Mouse (Mus musculus): Measurements from ENCODE around the gene Zfp697. TPM values are rescaled to one million over a fixed set of nuclear protein-coding genes. Genes with fewer than 3 reads are reported as not detected.
"Not testable (repeated sequence)": the region's sequence is repeated elsewhere in the genome, so short reads cannot be mapped to it uniquely, and the experiment has no call there.

The Zfp697 gene
- total RNA-seq, 1 experiment from 2014 or later, result 0.59 TPM

DNA sequence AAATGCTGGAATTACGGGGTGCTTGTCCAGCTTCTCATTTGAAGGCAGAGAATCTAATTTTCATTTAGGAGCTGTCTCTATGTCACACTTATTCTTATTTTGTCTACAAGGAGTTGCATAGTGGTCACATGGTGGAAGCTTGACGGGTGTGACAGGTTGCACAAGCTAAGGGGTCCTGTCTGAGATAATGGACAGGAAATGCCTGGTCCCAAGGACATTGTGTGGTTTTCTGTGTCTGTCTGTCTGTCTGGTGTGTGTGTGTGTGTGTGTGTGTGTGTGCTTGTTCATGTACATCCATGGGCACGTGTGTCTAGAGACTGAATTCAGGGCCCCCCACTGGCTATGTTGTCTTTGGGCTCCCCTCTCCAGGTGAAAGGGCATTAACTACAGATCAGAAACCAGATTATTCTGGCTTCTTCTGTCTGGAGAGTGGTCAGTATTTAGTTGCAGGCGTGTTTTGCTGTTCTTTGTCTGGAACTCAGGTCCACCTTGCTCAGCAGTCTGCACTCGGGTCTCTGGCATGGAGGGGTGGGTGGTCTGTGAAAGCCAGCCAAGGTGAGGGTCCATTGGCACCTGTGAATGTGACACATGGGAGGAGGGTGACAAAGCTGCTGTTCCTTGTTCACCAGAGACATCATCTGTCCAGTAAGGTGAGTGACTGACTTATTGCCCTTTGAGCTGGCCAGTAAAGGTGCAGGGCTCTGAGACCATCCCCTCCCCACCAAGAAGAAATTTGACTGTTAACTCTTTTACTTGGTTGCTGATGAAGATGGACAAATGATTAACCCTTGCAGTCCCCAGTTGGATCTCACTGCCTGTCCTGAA lies 34.4 kb downstream of the Zfp697 start:
- peak; percentile 69 for ATAC-seq (replicated peaks; ENCODE audit: low read depth, poor library complexity, severe bottlenecking)

DNA sequence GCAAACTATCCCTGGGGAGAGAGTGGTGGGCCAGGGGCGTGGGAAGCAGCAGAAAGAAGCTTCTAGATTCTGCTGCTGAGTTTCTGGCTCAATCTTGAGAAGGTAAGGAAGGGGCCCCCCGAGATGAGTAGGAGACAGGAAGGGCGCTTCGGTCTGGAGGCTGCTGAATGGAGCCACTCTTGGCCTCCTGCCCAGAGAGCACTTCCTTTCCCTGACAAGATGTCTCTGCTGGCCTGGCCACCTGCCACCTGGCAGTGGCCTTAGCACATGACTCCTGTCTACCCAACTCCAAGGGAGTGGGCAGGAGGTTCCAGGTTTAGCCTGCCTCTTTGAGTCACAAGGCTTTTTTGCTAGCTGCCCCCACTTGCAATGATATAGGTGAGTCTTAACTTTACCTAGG lies 35.1 kb downstream of the Zfp697 start:
- ATAC-seq (replicated peaks; ENCODE audit: low read depth, poor library complexity, severe bottlenecking), result peak; percentile 88

DNA sequence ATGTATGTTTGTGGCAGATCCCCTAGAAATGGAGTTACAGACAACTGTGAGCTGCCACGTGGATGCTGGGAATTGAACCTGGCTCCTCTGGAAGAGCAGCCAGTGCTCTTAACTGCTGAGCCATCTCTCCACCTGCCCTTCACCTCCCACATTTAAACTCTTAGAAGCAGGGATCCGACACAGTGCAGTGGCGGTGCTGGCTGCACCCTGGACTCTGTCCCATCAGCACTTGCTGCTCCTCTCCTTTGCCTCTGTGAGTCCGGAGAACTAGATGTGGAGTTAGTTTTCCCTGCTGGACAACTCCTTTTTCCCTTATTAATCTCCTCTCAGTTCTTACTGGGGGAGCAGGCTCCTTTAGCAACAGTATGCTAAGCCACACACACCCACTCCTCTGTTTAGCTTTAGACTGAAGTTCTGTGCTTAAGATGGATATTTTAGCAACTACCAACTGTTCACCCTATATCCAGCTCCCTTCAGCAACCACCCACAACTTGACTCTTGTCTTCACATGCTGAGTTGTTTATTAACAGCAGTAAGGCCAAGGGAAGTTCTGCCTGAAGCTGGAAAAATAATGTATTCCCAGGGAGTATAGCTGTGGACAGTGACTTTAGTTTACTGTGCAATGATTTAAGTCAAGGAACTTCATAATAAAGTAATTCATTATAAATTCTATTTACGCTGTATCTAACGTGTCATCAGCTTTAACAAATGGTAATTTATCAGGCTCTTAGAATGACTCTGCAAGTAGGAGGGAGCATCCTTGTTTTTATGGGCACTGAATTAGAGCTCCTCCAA lies 36.9 kb downstream of the Zfp697 start:
- no peak for ATAC-seq (replicated peaks; ENCODE audit: low read depth, poor library complexity, severe bottlenecking)

DNA sequence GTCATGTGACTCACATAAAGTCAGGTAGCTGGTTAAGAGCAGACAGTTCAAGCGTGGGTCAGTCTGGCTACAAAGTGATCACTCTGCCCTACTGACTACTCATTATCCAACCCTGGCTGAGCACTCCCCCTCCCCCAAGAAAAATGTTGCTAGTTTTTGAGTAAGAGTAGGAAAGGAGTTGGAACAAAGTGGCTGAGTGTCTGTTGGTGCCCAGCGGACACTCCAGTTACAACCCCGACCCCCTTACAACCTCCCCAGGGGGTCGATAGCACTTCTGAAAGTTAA lies 37.5 kb downstream of the Zfp697 start:
- ATAC-seq (replicated peaks; ENCODE audit: low read depth, poor library complexity, severe bottlenecking), result no peak

DNA sequence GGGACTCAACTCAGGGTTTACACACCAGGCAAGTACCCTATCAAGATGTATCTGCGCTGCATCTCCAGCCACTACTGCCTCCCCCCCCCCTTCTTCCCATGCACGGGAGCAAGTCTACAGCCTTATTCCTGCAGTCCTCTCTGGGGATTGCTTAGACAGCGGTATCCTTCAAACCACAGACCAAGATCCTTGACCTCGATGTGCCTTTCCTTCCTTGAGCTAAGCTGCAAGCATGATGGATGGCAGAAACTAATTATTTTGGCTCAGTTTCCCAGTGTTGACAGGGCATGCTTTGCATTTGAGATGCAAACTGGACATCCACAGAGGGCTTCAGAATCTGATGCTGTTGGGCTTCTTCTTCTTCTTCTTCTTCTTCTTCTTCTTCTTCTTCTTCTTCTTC lies 40.7 kb downstream of the Zfp697 start:
- ATAC-seq (replicated peaks; ENCODE audit: low read depth, poor library complexity, severe bottlenecking), result no peak

DNA sequence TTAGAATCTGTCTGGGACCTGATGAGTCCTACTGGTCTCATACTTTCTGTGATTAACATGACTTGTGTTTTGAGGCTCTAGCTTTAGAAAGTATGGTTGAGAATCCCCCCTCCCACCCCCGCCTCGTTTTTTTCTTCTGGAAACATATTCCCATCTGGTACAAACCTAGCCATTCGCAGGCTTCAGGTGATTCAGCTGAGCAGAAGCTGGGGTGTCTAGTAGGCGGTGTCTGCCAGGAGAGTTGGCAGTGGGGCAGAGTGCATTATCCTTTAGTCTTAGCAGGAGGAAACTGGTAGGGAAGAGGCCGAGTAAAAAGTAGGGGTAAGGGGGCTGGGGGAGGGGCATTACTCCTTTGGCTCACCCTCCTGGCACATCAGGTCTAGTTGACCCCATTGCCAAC lies 44.5 kb downstream of the Zfp697 start:
- no peak for ATAC-seq (replicated peaks; ENCODE audit: low read depth, poor library complexity, severe bottlenecking)

DNA sequence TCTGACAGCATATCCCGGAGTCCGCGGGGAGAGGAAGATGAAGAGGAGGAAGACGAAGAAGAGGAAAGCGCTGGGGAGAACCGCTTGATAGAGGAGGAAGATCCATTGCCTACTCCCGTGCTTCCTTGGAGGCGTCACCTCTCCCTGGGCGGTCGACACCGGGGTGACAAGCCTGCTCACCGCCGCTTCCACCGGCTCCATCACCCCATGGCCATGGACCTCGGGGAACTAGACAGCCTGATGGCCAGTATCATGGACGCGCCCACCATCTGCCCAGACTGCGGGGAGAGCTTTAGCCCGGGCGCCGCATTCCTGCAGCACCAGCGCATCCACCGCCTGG lies 45.0 kb downstream of the Zfp697 start:
- no peak for ATAC-seq (replicated peaks; ENCODE audit: low read depth, poor library complexity, severe bottlenecking)

DNA sequence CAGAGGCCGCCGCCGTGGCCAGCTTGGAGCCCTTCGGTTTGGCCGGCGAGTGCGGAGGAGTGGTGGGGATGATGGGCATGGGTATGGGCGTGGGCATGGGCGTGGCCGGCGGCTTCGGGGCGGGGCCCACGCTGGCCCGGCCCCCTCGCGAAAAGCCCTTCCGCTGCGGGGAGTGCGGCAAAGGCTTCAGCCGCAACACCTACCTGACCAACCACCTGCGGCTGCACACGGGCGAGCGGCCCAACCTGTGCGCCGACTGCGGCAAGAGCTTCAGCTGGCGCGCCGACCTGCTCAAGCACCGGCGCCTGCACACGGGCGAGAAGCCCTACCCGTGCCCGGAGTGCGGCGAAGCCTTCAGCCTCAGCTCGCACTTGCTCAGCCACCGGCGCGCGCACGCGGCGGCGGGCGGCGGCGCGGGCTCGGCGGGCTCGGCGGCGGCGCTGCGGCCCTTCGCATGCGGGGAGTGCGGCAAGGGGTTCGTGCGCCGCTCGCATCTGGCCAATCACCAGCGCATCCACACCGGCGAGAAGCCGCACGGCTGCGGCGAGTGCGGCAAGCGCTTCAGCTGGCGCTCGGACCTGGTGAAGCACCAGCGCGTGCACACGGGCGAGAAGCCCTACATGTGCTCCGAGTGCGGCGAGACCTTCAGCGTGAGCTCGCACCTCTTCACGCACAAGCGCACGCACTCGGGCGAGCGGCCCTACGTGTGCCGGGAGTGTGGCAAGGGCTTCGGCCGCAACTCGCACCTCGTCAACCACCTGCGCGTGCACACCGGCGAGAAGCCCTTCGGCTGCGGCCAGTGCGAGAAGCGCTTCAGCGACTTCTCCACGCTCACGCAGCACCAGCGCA lies 45.6 kb downstream of the Zfp697 start:
- peak; percentile 83 for ATAC-seq (replicated peaks; ENCODE audit: low read depth, poor library complexity, severe bottlenecking)

DNA sequence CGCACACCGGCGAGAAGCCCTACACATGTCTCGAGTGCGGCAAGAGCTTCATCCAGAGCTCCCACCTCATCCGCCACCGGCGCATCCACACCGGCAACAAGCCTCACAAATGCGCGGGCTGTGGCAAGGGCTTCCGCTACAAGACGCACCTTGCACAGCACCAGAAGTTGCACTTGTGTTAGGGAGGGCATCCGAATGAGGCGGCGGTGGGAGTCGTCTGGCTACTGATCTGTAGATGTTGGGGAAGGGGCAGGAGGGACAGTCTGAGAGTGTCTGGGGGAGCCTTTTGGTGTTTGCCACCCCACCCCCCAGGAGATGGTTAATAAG lies 46.2 kb downstream of the Zfp697 start:
- ATAC-seq (replicated peaks; ENCODE audit: low read depth, poor library complexity, severe bottlenecking), result peak; percentile 10; the same call in 1 of the 2 replicates

DNA sequence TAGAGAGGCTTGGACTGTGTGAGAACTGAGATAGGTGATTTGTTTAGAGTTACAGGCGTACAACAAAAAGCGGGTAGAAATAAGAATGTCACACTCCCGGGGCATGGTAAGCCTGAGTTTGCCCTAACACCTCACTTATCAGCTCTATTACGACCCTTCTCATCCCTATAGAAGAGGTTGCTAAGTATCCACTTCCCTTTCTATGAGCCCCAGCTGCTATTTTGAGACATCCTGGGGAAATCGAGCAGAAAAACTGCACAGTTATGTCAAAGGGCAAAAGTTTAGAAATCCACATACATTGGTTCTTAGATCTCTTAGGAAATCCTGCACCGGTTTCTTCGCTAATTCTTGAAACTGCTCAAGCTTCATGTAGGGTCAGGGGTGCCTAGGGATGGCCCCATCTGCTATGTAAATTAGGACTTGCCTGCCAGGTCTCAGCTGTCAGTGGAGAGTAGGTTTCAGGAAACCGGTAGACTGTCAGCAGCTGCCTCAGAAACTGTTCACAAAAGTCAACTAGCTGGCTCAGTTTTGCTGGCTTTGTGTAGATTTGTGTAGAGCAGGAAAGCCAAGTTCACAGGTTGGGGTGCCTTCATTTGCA lies 46.8 kb downstream of the Zfp697 start:
- peak; percentile 45 for ATAC-seq (replicated peaks; ENCODE audit: low read depth, poor library complexity, severe bottlenecking)

DNA sequence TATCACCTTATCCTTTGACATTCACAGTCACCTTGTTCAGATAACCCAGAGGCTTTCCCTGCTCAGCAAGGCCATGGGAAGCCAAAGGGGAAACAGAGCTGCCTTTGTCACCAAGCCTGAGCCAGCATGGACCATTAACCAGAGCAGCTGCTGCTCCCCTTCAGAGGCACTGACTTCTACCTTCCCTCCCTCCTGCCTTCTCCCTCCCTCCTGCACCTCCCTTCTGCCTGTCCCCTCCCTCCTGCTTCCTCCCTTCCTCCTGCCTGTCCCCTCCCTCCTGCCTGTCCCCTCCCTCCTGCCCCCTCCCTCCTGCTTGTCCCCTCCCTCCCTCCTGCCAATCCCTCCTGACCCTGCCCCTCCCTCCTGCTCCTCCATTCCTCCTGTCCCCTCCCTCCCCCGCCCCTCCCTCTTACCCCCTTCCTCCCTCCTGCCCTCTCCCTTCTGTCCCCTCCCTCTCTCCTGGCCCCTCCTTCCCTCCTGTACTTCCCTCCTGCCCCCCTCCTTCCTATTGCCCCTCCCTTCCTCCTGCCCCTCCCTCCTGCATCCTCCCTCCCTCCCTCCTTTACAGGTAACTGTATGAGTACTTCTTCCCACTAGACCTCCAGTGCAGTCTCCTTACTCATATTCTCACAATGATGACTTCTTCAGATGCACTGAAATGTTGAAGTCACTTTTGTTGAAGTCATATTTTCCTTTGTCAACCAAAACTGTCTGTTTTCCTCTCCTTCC lies 52.0 kb downstream of the Zfp697 start:
- ATAC-seq (replicated peaks; ENCODE audit: low read depth, poor library complexity, severe bottlenecking), result peak; percentile 72; the same call in 1 of the 2 replicates

DNA sequence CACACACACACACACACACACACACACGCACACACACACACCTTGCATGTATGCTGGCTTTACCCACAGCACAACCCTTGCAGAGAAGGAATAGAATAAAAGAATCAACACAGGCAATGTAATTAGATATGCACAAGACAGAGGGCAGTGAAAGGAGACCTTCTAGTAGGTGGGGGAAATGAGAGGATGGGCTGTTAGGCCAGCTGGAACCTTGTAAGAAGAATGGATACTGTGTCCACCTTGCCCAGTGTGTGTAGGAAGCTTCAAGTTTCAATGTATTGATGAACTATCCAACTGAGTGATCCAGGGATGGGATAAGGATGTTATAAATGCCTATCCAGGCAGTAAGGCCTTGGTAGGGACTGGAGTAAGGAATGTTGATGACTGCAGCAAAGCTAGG lies 52.8 kb downstream of the Zfp697 start:
- no peak for ATAC-seq (replicated peaks; ENCODE audit: low read depth, poor library complexity, severe bottlenecking)

DNA sequence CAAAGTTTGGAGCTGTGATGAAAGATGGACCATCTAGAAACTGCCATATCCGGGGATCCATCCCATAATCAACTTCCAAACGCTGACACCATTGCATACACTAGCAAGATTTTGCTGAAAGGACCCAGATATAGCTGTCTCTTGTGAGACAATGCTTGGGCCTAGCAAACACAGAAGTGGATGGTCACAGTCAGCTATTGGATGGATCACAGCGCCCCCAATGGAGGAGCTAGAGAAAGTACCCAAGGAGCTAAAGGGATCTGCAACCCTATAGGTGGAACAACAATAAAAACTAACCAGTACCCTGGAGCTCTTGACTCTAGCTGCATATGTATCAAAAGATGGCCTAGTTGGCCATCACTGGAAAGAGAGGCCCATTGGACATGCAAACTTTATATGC lies 60.0 kb downstream of the Zfp697 start:
- not testable (repeated sequence) for ATAC-seq (replicated peaks; ENCODE audit: low read depth, poor library complexity, severe bottlenecking)

DNA sequence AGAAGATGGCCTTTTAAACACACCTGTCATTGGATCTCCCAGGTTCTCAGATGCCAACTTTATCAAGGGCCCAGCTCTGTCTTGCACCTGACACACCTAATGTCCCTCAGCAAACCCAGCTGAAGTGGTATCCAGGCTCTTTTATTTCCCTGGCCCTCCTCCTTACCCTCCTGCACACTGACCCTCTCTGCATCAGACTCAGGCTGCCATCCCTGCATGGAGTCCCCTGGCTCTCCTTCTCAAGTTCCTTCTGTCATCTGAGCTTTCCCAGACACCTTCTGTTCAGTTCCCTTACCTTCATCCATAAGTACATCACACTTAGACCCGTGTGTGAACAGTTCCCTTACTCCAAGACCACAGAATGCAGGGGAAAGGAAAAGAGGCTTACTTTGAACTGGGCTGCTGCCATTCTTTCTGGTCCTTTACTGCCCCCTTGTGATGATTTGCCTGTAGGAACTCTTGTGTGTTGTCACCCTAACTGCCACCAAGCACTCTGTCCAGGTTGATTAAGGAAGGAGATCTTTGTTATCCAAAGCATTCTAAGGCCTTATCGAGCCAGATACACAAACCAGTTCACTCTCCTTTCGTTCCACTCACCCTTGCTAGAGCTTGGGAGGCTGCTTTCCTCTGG lies 61.0 kb downstream of the Zfp697 start:
- peak; percentile 95 for ATAC-seq (replicated peaks; ENCODE audit: low read depth, poor library complexity, severe bottlenecking)

DNA sequence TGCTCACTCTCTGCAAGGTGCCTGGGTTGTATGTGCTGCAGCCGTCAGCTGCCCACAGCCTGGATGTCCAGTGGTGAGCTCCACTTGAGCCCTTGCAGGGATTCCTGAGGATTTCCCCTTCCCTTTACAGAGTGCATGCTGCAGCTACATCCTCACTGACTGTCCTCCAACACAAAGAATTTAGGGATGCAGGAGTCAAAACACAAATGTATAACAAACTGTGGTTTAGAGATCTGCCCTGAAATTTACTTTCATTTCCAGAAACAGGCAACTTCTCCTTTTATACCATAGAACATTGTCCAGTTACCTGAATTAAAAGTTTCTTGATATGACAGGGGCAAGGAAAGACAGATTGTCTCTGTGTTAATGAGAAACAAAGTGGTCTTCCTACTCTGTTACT lies 61.7 kb downstream of the Zfp697 start:
- peak; percentile 54 for ATAC-seq (replicated peaks; ENCODE audit: low read depth, poor library complexity, severe bottlenecking)

DNA sequence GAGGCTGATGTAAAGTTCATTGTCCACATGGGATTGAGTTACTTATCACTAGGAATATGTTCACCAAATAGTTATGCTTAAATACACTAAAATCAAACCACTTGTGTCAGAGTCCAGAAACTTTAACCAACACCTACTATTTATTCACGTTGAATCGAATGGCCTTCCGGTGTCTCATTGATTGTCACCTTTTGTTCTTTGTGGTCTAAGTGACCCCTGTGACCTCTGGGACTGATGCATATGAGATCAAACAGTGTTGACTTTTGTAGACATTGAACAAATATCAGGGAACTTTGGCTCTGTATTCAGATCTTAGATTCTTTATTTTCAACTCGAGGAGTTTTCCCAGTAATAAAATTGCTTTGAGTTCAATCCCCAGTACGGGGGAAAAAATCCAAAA lies 71.5 kb downstream of the Zfp697 start:
- not testable (repeated sequence) for ATAC-seq (replicated peaks; ENCODE audit: low read depth, poor library complexity, severe bottlenecking)

DNA sequence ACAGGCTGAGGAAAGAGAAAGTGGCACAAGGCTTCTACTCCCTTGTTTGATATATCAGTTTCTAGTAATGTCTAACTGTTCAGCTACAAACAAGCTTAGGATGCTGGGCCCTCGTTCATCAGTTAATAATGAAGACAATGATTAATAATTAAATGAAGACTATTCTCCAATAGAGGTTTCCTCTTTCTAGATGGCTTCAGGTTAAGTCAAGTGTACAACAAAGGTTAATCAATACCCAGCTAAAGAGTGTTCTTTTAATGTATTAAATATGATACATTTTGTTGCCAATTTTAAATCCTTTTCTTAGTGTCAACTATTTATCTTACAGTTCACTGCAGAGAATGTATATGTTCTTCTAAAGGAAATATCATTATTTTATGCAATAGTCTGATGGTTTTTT lies 74.8 kb downstream of the Zfp697 start, which contains the start of gene Gm4450:
Gene Gm4450 (minus strand): TSS at position 101 of the 400 bp plus-strand sequence.
- not testable (repeated sequence) for ATAC-seq (replicated peaks; ENCODE audit: low read depth, poor library complexity, severe bottlenecking)

DNA sequence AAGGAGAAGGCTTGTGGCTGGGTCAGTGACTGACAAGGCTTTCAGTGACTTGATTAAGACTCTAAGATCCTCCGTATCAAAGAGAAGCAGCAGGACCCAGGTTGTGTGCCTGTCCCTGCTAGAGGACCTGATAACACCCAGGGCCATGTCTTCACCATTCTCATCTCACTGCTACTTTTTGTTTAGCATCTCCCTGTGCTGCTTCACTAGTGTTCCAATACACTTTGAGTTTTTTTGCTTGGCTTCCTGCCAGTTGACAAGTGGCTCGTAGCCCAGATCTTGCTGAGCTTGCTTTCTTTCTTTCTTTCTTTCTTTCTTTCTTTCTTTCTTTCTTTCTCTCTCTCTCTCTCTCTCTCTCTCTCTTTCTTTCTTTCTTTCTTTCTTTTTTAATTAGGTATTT lies 87.1 kb downstream of the Zfp697 start:
- ATAC-seq (replicated peaks; ENCODE audit: low read depth, poor library complexity, severe bottlenecking), result not testable (repeated sequence)

DNA sequence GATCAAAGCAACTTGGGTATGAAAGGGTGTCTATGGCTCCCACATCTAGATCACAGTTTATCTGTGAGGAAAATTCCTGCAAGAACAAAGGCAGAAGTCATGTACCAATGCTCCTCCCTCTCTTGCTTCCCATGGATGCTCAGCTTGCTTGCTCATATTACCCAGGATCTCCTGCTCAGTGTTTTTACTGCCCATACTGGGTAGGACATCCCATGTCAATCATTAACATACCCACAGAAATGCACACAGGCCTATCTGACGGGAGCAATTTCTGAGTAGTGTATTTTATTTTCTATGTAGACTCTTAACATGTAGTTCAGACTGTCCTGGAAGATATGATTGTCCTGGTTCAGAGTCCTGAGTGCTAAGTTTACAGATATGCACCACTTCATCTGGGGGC lies 88.8 kb downstream of the Zfp697 start:
- ATAC-seq (replicated peaks; ENCODE audit: low read depth, poor library complexity, severe bottlenecking), result not testable (repeated sequence)
